Mouse (Mus musculus) lung, adult 2 months (tissue): ENCODE results near the gene Fras1.

Experiments used
- CTCF ChIP-seq: fragments of 200-500 bp; IDR thresholded peaks from 2 replicates; pipeline ENCODE4 v1.5.1; 2011; ENCODE audit warnings: mild to moderate bottlenecking, low read length, control low read depth; ENCODE audit not compliant: insufficient read depth
- POLR2A ChIP-seq: fragments of 200-500 bp; IDR thresholded peaks from 2 replicates; pipeline ENCODE4 v1.6.1; 2011; ENCODE audit warnings: low read depth, mild to moderate bottlenecking, control low read depth, low read length, borderline replicate concordance; ENCODE audit errors: extremely low read depth

DNA sequence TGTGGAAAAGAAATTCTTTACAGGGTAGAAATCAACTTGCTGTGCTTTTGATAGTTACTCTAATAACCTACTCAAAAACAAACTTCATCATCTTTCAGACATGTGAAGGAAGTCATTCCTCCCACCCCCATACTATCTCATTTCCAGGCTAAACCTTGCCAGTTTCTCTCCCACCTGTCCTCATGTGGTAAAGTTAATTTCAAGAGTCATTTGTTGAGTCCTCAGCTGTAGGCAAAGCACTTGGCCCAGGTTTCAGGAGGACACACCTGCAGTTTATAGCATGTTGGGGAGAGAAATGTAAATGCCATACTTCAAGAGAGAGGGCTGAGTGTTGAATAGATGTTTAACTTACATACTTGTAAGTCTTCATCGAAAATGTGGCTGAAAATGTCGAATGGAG is 107.4 kb downstream of the Fras1 start:
- TF ChIP-seq CTCF (no peak), POLR2A (no peak)
